Mouse (Mus musculus) natural killer cell, adult 2 months (primary cell): ENCODE measurements around the gene Styx.

Experiments used
- DNase-seq, 2 experiments: peaks; one replicate each; pipeline ENCODE4 v3.0.0; 2022; ENCODE audit warnings: low spot score in 2 of 2

Gene Styx

GRCm38 (mm10) chr14:45438931-45439275, 88.0 kb downstream of the Styx start:
- no peak for DNase-seq

GRCm38 (mm10) chr14:45439387-45439786, 88.5 kb downstream of the Styx start:
- no peak for DNase-seq

- no peak for DNase-seq
These were observed 90.4 kb downstream of the Styx start for GRCm38 (mm10) chr14:45441291-45441690.

GRCm38 (mm10) chr14:45442781-45443560, 92.1 kb downstream of the Styx start:
- DNase-seq = no peak

GRCm38 (mm10) chr14:45444870-45445269, 94.0 kb downstream of the Styx start:
- DNase-seq = no peak

- DNase-seq = no peak
These were observed 94.6 kb downstream of the Styx start for GRCm38 (mm10) chr14:45445445-45445844.

GRCm38 (mm10) chr14:45446777-45447176, 95.9 kb downstream of the Styx start:
- DNase-seq = no peak

GRCm38 (mm10) chr14:45451090-45451489, 100.2 kb downstream of the Styx start:
- no peak for DNase-seq

- DNase-seq = no peak
These were observed 101.3 kb downstream of the Styx start for GRCm38 (mm10) chr14:45452148-45452547.

GRCm38 (mm10) chr14:45452861-45453512, 102.1 kb downstream of the Styx start:
- no peak for DNase-seq

GRCm38 (mm10) chr14:45453538-45454233, 102.8 kb downstream of the Styx start:
- DNase-seq = no peak

GRCm38 (mm10) chr14:45455651-45456501, 105.0 kb downstream of the Styx start:
- DNase-seq = no peak

- DNase-seq = no peak
These were observed 105.6 kb downstream of the Styx start for GRCm38 (mm10) chr14:45456502-45456846.

- DNase-seq = no peak
These were observed 106.1 kb downstream of the Styx start for GRCm38 (mm10) chr14:45457003-45457402.

GRCm38 (mm10) chr14:45459877-45460276, 109.0 kb downstream of the Styx start:
- DNase-seq = no peak

- DNase-seq = no peak
These were observed 109.6 kb downstream of the Styx start for GRCm38 (mm10) chr14:45460491-45460890.

GRCm38 (mm10) chr14:45461945-45462344, 111.1 kb downstream of the Styx start:
- no peak for DNase-seq

GRCm38 (mm10) chr14:45462374-45462773, 111.5 kb downstream of the Styx start:
- no peak for DNase-seq

GRCm38 (mm10) chr14:45462875-45463475, 112.1 kb downstream of the Styx start:
- DNase-seq = no peak

- DNase-seq = no peak
These were observed 112.7 kb downstream of the Styx start for GRCm38 (mm10) chr14:45463599-45463998.
